Mouse (Mus musculus) heart, embryonic 11.5 days (tissue): ENCODE data around the gene Tat. TPM values are rescaled to one million over a fixed set of nuclear protein-coding genes. Genes with fewer than 3 reads are reported as not detected.

ENCODE experiments used
- ATAC-seq: fragments of 200-750 bp; cut with Nextera tagmentation; replicated peaks from 2 replicates; pipeline ENCODE4 v1.8.0; 2017; ENCODE audit warnings: moderate library complexity; ENCODE audit not compliant: insufficient number of reproducible peaks, low FRiP score, low TSS enrichment
- H3K27ac ChIP-seq: fragments of 300-500 bp; sonication (generic); 2 replicates; pipeline ENCODE4 v1.5.1; 2014; ENCODE audit warnings: mild to moderate bottlenecking, low read depth, low read length
- H3K27me3 ChIP-seq: fragments of 300-500 bp; sonication (generic); 2 replicates; pipeline ENCODE4 v1.6.1; 2014; ENCODE audit warnings: mild to moderate bottlenecking, low read length, mixed read lengths; ENCODE audit not compliant: control insufficient read depth, insufficient read depth
- H3K36me3 ChIP-seq: fragments of 300-500 bp; sonication (generic); 2 replicates; pipeline ENCODE4 v1.6.1; 2014; ENCODE audit warnings: mild to moderate bottlenecking, low read length, moderate library complexity, mixed read lengths; ENCODE audit not compliant: control insufficient read depth, insufficient read depth
- H3K4me1 ChIP-seq: fragments of 300-500 bp; sonication (generic); 2 replicates; pipeline ENCODE4 v1.6.1; 2014; ENCODE audit warnings: low read length; ENCODE audit not compliant: control insufficient read depth, insufficient read depth
- H3K4me2 ChIP-seq: fragments of 300-500 bp; sonication (generic); 2 replicates; pipeline ENCODE4 v1.6.1; 2014; ENCODE audit warnings: mild to moderate bottlenecking, moderate library complexity
- H3K4me3 ChIP-seq: fragments of 300-500 bp; sonication (generic); 2 replicates; pipeline ENCODE4 v1.5.1; 2014; ENCODE audit warnings: low read depth, low read length
- H3K9ac ChIP-seq: fragments of 300-500 bp; sonication (generic); 2 replicates; pipeline ENCODE4 v1.6.1; 2014; ENCODE audit warnings: mild to moderate bottlenecking, low read depth, low read length, moderate library complexity
- H3K9me3 ChIP-seq: fragments of 300-500 bp; sonication (generic); replicated peaks from 2 replicates; pipeline ENCODE4 v1.6.1; 2016; ENCODE audit warnings: low read length; ENCODE audit not compliant: control insufficient read depth
- WGBS: fragments of 180-500 bp; shearing (Covaris S2); extraction: QIAGEN DNeasy Blood & Tissue Kit; methylation state at CpG from one replicate; pipeline ENCODE4 v1.1.7; 2014; ENCODE audit not compliant: insufficient replicate concordance; 5-methylcytosine and 5-hydroxymethylcytosine counted together
- polyA plus RNA-seq: library from polyadenylated mRNA; unstranded; fragments of >200 nt; fragmentation: Nextera tagmentation; extraction: Ambion mirVana; gene quantifications from 2 replicates; pipeline ENCODE4 v1.2.1, GENCODE M21; 2014

Gene Tat
- polyA plus RNA-seq = not detected in 2 replicates

DNA sequence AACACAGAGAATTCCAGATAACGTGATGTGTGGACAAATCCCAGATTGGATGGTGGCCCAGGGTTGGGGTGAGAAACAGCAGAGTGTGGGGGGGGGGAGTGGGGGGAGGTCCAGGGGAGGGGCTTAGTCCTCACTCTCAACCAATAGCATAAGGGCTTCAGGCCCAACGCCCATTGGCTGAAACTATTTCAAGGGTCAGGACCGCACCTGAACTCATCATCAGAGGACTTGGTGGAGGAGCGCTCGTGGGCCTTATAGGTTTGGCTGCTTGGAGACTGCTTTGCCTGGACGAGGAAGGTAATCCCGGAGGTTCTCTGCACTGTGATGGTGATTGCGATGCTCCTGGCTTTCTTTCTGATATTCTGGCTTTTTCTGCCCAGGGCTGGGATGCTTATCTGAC, at the start of gene Tat:
Gene Tat, plus strand, starts transcription at position 214 of the 400 bp plus-strand sequence.
- Histone ChIP-seq H3K36me3 (no peaks in the 10 kb centered on the region), H3K27me3 (no peaks in the 10 kb centered on the region), H3K4me2 (no peak within 1 kb of the TSS), H3K4me3 (no peak within 1 kb of the TSS), H3K9me3 (no peaks in the 10 kb centered on the region), H3K9ac (no peak within 1 kb of the TSS), H3K27ac (no peak within 1 kb of the TSS), H3K4me1 (no peaks in the 10 kb centered on the region)
- WGBS = 70% methylated on average over 8 of the region's 8 CpGs
- no peak for ATAC-seq

DNA sequence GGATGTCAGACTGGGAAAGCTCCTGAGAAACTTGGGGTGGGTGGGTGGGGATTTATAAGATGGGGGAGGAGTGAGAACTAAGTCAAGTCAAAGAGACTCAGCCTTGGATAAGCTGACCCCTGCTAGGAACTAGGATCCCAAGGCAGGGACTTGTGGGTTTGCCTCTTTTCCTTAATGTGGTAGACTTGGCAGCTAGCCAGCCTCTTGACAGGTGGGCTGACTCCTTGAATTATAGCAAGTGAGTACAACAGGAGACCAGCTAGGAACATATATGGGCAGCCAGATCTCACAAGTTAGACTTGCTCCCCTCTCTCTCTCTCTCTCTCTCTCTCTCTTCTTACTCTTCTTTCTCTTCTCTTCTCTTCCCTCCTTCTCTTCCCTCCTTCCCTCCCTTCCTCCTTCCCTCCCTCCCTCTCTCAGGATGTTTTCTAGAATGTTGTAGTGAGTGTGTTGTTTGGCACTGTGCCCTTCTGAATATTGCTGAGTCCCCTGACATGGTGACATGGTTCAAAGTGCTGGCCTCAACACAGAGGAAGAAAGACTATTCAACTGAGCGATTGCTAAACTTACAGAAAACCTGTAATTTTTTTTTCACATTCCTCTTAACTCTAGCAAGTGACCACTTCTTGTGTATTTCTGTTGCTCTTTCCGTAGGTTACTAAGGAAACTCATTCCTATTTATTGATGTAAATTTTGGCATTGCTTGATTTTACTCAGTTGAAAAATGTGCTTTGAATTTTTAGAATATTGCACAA, 48.5 kb upstream of the Tat start:
- peaks cover 8% of the 10 kb centered on the region for H3K27me3 ChIP-seq
- no peak overlapping the region for H3K4me3 ChIP-seq
- WGBS = 71% methylated on average over 2 of the region's 2 CpGs
- no peak overlapping the region for H3K27ac ChIP-seq
- H3K9ac ChIP-seq = no peak overlapping the region
- H3K36me3 ChIP-seq = peaks cover 9% of the 10 kb centered on the region
- no peak overlapping the region for H3K4me2 ChIP-seq
- no peak for ATAC-seq
- no peaks in the 10 kb centered on the region for H3K4me1 ChIP-seq
- H3K9me3 ChIP-seq = no peaks in the 10 kb centered on the region

DNA sequence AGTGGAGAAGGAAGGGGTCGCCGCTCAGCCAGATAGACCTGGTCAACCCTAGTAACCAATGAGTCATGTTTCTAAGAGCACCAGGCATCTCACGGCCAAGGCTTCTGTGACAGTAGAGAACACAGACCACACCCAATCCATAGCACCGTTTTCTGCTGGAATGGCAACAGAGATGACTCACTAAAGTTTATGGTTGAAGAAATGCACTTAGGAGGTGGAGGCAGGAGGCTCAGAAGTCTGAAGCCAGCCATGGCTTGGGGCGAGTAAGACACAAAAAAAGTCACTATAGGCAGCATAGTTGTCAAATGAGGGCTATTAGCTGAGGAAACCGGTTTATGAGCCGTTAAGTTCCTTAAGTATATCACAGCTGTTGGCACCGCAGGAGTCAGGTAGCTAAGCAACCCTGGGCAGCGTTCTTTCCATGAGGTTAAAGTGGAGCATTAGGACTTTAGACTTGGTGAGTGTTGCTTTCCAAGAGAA, 45.0 kb upstream of the Tat start:
- 45% methylated on average over 9 of the region's 9 CpGs for WGBS
- H3K4me3 ChIP-seq = no peak overlapping the region
- H3K4me1 ChIP-seq = 0 out of 2 replicates have a peak, but pooled peaks cover 3% of the 10 kb centered on the region
- H3K27me3 ChIP-seq = peaks cover 36% of the 10 kb centered on the region
- H3K9me3 ChIP-seq = no peaks in the 10 kb centered on the region
- peaks cover 2% of the 10 kb centered on the region for H3K36me3 ChIP-seq
- ATAC-seq = no peak
- no peak overlapping the region for H3K9ac ChIP-seq
- no peak overlapping the region for H3K27ac ChIP-seq
- no peak overlapping the region for H3K4me2 ChIP-seq

DNA sequence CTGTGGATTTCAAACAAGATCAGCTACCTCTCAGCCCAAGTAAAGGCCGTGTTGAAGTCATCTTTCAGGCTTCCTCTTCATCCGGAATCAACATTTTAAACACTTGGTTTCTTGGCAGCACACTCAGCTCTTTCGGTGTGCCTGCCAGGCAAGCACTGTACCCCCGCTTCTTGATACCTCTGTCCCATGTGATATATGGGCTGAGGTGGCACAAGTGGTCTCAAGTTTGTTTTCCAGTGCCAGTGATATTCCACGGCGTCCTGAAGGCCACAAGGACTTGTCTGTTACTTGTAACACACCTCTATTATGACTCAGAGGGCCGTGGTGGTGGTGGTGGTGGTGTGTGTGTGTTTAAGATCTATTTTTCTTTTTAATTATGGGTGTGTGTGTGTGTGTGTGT, 44.5 kb upstream of the Tat start:
- H3K4me1 ChIP-seq = 0 out of 2 replicates have a peak, but pooled peaks cover 3% of the 10 kb centered on the region
- H3K9me3 ChIP-seq = no peaks in the 10 kb centered on the region
- H3K27me3 ChIP-seq = peaks cover 40% of the 10 kb centered on the region
- WGBS = 81% methylated on average over 7 of the region's 7 CpGs
- H3K27ac ChIP-seq = no peak overlapping the region
- no peak overlapping the region for H3K4me3 ChIP-seq
- no peak overlapping the region for H3K4me2 ChIP-seq
- no peaks in the 10 kb centered on the region for H3K36me3 ChIP-seq
- no peak overlapping the region for H3K9ac ChIP-seq
- ATAC-seq = no peak

DNA sequence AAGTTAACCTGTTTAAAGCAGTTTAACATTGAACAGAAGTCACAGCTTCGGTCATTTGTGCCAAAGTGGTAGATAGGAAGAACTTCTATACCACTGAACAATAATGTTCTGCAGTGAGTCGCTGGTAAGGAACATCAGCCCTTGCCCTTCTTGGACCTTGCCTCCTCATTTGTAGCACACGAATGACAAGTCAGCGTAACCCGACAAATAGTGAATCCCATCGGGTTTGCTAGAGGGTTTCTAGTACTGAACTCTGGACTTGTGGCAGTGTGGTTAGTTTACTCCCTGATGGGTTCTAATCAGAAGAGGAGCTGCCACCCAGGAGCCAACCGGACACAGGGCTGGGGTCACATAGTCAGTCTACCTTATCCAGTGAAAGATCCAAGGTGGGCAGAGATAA, 44.0 kb upstream of the Tat start:
- H3K4me2 ChIP-seq = no peak overlapping the region
- H3K27ac ChIP-seq = no peak overlapping the region
- no peak overlapping the region for H3K4me3 ChIP-seq
- H3K36me3 ChIP-seq = no peaks in the 10 kb centered on the region
- ATAC-seq = no peak
- H3K9me3 ChIP-seq = no peaks in the 10 kb centered on the region
- 80% methylated on average over 7 of the region's 7 CpGs for WGBS
- peaks cover 40% of the 10 kb centered on the region for H3K27me3 ChIP-seq
- no peak overlapping the region for H3K9ac ChIP-seq
- 0 out of 2 replicates have a peak, but pooled peaks cover 3% of the 10 kb centered on the region for H3K4me1 ChIP-seq

DNA sequence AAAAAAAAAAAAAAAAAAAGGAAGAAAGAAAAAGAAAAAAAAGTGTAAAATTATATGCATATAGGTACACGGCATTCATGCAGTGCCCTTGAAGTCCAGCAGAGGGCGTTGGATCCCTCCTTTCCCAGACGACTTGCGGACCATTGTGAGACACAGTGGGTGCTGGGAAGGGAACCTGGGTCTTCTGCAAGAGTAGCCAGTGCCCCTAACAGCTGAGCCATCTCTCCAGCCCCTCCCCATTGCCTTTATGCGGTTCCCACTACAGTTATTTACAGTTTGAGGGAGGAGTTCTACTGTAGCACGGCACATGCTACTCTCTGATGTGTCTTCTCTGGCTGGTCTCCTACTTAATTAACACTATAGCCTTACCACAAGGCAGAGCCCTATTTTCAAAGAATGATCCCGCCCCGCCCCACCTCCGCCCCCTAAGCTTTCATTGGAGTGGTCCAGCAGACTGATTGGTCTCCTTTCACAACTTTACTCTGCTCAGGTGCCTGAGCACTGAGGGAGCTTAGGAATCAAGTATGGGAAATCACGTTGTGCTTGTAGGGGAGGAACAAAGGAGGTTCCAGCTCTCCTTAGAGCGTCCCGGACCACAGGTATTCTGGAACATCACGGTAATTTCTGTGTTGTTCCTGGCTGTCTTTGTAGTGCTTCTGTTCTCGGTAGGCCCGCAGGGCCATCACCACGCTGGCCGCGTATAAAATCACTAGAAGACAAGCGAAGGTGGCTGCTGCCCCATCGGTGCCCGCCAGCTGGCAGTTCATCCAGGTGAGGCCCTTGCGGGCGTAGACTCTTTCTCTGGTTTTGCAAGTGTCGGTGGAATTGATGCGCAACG, 42.6 kb upstream of the Tat start:
- H3K4me1 ChIP-seq = 0 out of 2 replicates have a peak, but pooled peaks cover 3% of the 10 kb centered on the region
- peaks cover 40% of the 10 kb centered on the region for H3K27me3 ChIP-seq
- 0 out of 2 replicates have a peak, but pooled peaks have one; percentile 7 for ATAC-seq
- H3K27ac ChIP-seq = no peak overlapping the region
- H3K4me3 ChIP-seq = peak overlapping the region; percentile 47
- H3K36me3 ChIP-seq = no peaks in the 10 kb centered on the region
- 0 out of 2 replicates have a peak overlapping the region, but pooled peaks have one; percentile 16 for H3K9ac ChIP-seq
- H3K4me2 ChIP-seq = peak overlapping the region; percentile 79
- H3K9me3 ChIP-seq = no peaks in the 10 kb centered on the region
- 3% methylated on average over 26 of the region's 26 CpGs for WGBS

DNA sequence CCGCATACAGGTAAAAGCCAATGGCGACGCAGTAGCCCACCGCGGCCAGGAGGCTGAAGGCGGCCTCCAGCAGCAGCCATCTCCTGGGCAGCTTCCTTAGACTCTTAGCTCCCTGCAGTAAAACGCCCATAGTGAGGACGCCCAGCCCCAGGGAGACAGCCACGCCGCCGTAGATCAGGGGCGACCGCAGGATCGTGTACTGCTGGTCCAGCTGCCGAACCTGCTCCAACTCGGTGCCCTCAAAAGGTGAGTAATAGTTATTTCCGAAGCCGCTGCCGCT, 42.0 kb upstream of the Tat start:
- peak overlapping the region; percentile 79 for H3K4me2 ChIP-seq
- 5% methylated on average over 19 of the region's 19 CpGs for WGBS
- H3K27me3 ChIP-seq = peaks cover 40% of the 10 kb centered on the region
- H3K4me3 ChIP-seq = peak overlapping the region; percentile 47
- no peak overlapping the region for H3K9ac ChIP-seq
- H3K9me3 ChIP-seq = no peaks in the 10 kb centered on the region
- no peak for ATAC-seq
- 0 out of 2 replicates have a peak, but pooled peaks cover 3% of the 10 kb centered on the region for H3K4me1 ChIP-seq
- H3K27ac ChIP-seq = no peak overlapping the region
- no peaks in the 10 kb centered on the region for H3K36me3 ChIP-seq

DNA sequence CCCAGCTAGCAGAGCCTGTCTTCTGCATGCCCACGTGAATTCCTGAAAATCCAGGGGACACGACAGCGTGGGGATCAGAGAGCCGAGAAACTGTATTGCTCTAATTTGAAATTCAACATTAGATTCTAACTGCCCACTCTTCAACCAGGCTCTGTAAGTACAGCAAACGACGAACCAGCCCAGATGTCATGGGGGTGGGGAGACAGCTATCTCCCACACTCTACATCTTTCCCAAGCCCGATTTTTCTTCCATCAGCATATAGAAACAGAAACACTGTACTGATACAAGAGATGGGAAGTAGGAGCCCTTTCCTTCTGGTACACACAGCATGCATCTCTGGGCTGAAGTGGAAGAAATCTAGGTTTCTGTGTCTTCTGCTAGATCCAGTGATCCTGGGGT, 38.1 kb upstream of the Tat start:
- Histone ChIP-seq H3K4me2 (no peak overlapping the region), H3K4me3 (no peak overlapping the region), H3K27me3 (peaks cover 28% of the 10 kb centered on the region), H3K9ac (no peak overlapping the region), H3K27ac (no peak overlapping the region), H3K4me1 (peaks cover 3% of the 10 kb centered on the region; the same call in 1 of the 2 replicates), H3K9me3 (no peaks in the 10 kb centered on the region), H3K36me3 (no peaks in the 10 kb centered on the region)
- ATAC-seq = no peak
- WGBS = 66% methylated on average over 7 of the region's 7 CpGs
